Mouse (Mus musculus) stomach, postnatal 0 days (tissue): Measurements from ENCODE around the gene Tusc2. TPM values are rescaled to one million over a fixed set of nuclear protein-coding genes. Genes with fewer than 3 reads are reported as not detected.

Experiments
- ATAC-seq: fragments of 200-750 bp; cut with Nextera tagmentation; 2 replicates; pipeline ENCODE4 v1.8.0; 2017; ENCODE audit not compliant: low FRiP score, low TSS enrichment
- DNase-seq: peaks from one replicate; pipeline ENCODE4 v3.0.0-alpha.2; 2016; ENCODE audit warnings: low spot score
- H3K27ac ChIP-seq: fragments of 300-500 bp; sonication (generic); replicated peaks from 2 replicates; pipeline ENCODE4 v1.5.1; 2014; ENCODE audit warnings: mild to moderate bottlenecking, control low read depth
- H3K27me3 ChIP-seq: fragments of 300-500 bp; sonication (generic); 2 replicates; pipeline ENCODE4 v1.6.1; 2014; ENCODE audit warnings: low read length; ENCODE audit not compliant: control insufficient read depth, insufficient read depth
- H3K36me3 ChIP-seq: fragments of 300-500 bp; sonication (generic); 2 replicates; pipeline ENCODE4 v1.6.1; 2014; ENCODE audit warnings: low read length, mixed read lengths; ENCODE audit not compliant: control insufficient read depth, insufficient read depth
- H3K4me1 ChIP-seq: fragments of 300-500 bp; sonication (generic); replicated peaks from 2 replicates; pipeline ENCODE4 v1.6.1; 2014; ENCODE audit warnings: antibody characterized with exemption; ENCODE audit not compliant: control insufficient read depth, insufficient read depth
- H3K4me2 ChIP-seq: fragments of 300-500 bp; sonication (generic); replicated peaks from 2 replicates; pipeline ENCODE4 v1.6.1; 2014; ENCODE audit warnings: low read depth, mild to moderate bottlenecking, control low read depth, moderate library complexity
- H3K4me3 ChIP-seq: fragments of 300-500 bp; sonication (generic); 2 replicates; pipeline ENCODE4 v1.5.1; 2014; ENCODE audit warnings: low read depth, low read length, control low read depth
- H3K9ac ChIP-seq: fragments of 300-500 bp; sonication (generic); 2 replicates; pipeline ENCODE4 v1.6.1; 2014; ENCODE audit warnings: mild to moderate bottlenecking, low read length, control low read depth, mixed read lengths
- H3K9me3 ChIP-seq: fragments of 300-500 bp; sonication (generic); 2 replicates; pipeline ENCODE4 v1.6.1; 2016; ENCODE audit warnings: low read length; ENCODE audit not compliant: control insufficient read depth
- CTCF ChIP-seq: IDR thresholded peaks from 2 replicates; pipeline ENCODE4 v1.5.1; 2016; ENCODE audit warnings: antibody characterized with exemption, low read depth, mild to moderate bottlenecking, moderate library complexity
- EP300 ChIP-seq: optimal IDR thresholded peaks from 2 replicates; pipeline ENCODE3; 2016; ENCODE audit warnings: antibody characterized with exemption
- WGBS: fragments of 180-500 bp; shearing (Covaris S2); extraction: QIAGEN DNeasy Blood & Tissue Kit; methylation state at CpG from one replicate; pipeline ENCODE4 v1.1.7; 2014; 5-methylcytosine and 5-hydroxymethylcytosine counted together
- polyA plus RNA-seq: library from polyadenylated mRNA; unstranded; fragments of >200 nt; fragmentation: Nextera tagmentation; extraction: Ambion mirVana; gene quantifications from 2 replicates; pipeline ENCODE4 v1.2.1, GENCODE M21; 2015

Tusc2 gene
- polyA plus RNA-seq, 1 experiment from 2014 or later, result 44.9 TPM

DNA sequence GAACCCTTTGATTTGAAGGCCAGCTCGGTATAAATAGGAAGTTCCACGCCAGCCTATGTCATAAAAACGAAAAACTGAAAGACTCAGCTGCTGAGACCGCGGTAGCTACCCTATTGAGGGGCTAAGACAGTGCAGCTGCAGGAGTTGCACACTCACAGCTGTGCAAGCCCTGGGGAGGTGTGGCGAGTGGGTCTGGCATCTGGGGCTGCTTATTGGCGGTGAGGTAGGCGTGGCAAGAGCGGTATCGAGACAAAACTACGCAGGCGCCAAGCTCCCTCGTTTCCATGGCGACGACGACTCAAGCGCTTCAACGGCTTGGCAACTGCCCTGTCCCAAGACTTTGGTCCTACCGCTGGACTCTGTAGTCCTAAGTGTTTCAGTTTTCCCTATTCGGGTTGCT lies 16.0 kb upstream of the Tusc2 start, which contains the start of gene Zmynd10:
Gene Zmynd10, plus strand, starts transcription at position 273 of the 400 bp plus-strand sequence.
- H3K27ac ChIP-seq, result no peak within 1 kb of the TSS
- TF ChIP-seq EP300, result no peak
- no peak for TF ChIP-seq CTCF
- peak; percentile 93 for DNase-seq
- no peaks in the 10 kb centered on the region for H3K9me3 ChIP-seq
- peak; percentile 47 for ATAC-seq
- no peak within 1 kb of the TSS for H3K4me3 ChIP-seq
- peak within 1 kb of the TSS; percentile 40 for H3K4me2 ChIP-seq
- H3K36me3 ChIP-seq, result peaks cover 4% of the 10 kb centered on the region; the same call in 1 of the 2 replicates
- H3K27me3 ChIP-seq, result no peaks in the 10 kb centered on the region
- WGBS, result 3% methylated on average over 20 of the region's 20 CpGs
- H3K4me1 ChIP-seq, result peaks cover 8% of the 10 kb centered on the region; the same call in 1 of the 2 replicates
- H3K9ac ChIP-seq, result no peak within 1 kb of the TSS

DNA sequence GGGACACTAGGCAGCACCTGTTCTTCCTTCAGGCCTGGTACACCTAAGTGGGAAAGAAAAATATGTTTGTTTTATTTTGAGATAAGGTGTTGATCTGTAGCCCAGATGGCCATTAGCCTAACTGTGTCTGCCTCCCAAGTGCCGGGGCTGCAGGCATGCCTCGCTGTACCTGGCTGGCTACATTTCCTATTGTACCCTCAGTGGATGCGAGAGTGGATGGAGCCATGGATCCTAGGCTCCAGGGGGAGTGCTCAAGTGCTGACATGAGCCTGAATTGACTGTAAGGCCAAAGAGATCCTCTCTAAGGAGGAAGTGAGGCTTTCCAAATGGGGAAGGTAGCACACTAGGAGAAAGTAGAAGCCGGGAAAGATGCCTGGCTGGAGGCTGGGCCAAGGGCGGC lies 15.1 kb upstream of the Tusc2 start:
- H3K9me3 ChIP-seq, result no peaks in the 10 kb centered on the region
- no peaks in the 10 kb centered on the region for H3K27me3 ChIP-seq
- H3K27ac ChIP-seq, result no peak overlapping the region
- no peak overlapping the region for H3K4me2 ChIP-seq
- WGBS, result 80% methylated on average over 5 of the region's 5 CpGs
- H3K9ac ChIP-seq, result no peak overlapping the region
- ATAC-seq, result no peak
- TF ChIP-seq CTCF, result no peak
- no peak for TF ChIP-seq EP300
- peaks cover 4% of the 10 kb centered on the region; the same call in 1 of the 2 replicates for H3K36me3 ChIP-seq
- no peak overlapping the region for H3K4me3 ChIP-seq
- peaks cover 10% of the 10 kb centered on the region; the same call in 1 of the 2 replicates for H3K4me1 ChIP-seq
- DNase-seq, result no peak

DNA sequence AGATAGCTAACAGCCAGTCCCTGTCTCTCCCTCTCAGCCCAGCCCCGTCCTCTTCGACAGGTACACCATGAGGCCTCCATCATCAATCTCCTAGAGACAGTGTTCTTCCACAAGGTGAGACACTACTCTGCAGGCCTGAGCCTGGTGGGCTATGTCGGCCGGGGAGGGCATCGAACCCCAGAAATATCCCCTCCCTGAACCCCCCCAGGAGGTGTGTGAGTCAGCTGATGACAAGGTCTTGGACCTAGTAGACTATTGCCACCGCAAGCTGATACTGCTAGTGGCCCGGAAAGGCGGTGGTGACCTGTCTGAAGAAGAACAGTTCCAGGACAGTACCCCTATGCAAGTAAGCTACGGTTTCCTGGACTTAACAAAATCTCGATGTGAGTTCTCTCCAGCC lies 14.2 kb upstream of the Tusc2 start:
- ATAC-seq (no peak), DNase-seq (no peak)
- H3K4me1 ChIP-seq, result peaks cover 13% of the 10 kb centered on the region
- H3K9ac ChIP-seq, result no peak overlapping the region
- TF ChIP-seq CTCF (no peak), EP300 (no peak)
- no peaks in the 10 kb centered on the region for H3K9me3 ChIP-seq
- no peak overlapping the region for H3K27ac ChIP-seq
- H3K4me2 ChIP-seq, result no peak overlapping the region
- H3K4me3 ChIP-seq, result no peak overlapping the region
- 91% methylated on average over 10 of the region's 10 CpGs for WGBS
- H3K36me3 ChIP-seq, result peaks cover 4% of the 10 kb centered on the region; the same call in 1 of the 2 replicates
- no peaks in the 10 kb centered on the region for H3K27me3 ChIP-seq

- H3K27me3 ChIP-seq, result no peaks in the 10 kb centered on the region
- TF ChIP-seq CTCF, result no peak
- no peak for TF ChIP-seq EP300
- no peak for ATAC-seq
- no peak for DNase-seq
- H3K4me1 ChIP-seq, result peaks cover 16% of the 10 kb centered on the region
- no peak overlapping the region for H3K9ac ChIP-seq
- no peaks in the 10 kb centered on the region for H3K9me3 ChIP-seq
- no peaks in the 10 kb centered on the region for H3K36me3 ChIP-seq
- 75% methylated on average over 20 of the region's 20 CpGs for WGBS
- no peak overlapping the region for H3K4me2 ChIP-seq
- H3K27ac ChIP-seq, result no peak overlapping the region
- H3K4me3 ChIP-seq, result no peak overlapping the region
Observed at GRCm38 (mm10) chr9:107549297-107550074, 13.6 kb upstream of the Tusc2 start.

GRCm38 (mm10) chr9:107550491-107551116 lies 12.5 kb upstream of the Tusc2 start:
- peak overlapping the region; percentile 69; the same call in 1 of the 2 replicates for H3K27ac ChIP-seq
- 44% methylated on average over 23 of the region's 23 CpGs for WGBS
- H3K9ac ChIP-seq, result peak overlapping the region; percentile 59; the same call in 1 of the 2 replicates
- H3K4me2 ChIP-seq, result peak overlapping the region; percentile 78
- H3K4me3 ChIP-seq, result peak overlapping the region; percentile 46; the same call in 1 of the 2 replicates
- no peaks in the 10 kb centered on the region for H3K27me3 ChIP-seq
- peaks cover 16% of the 10 kb centered on the region for H3K4me1 ChIP-seq
- peak; percentile 72 for DNase-seq
- ATAC-seq, result peak; percentile 5; the same call in 1 of the 2 replicates
- no peaks in the 10 kb centered on the region for H3K9me3 ChIP-seq
- TF ChIP-seq CTCF, result no peak
- no peak for TF ChIP-seq EP300
- H3K36me3 ChIP-seq, result no peaks in the 10 kb centered on the region
